Mouse (Mus musculus): ENCODE measurements around the gene Rnf39.

- TF ChIP-seq GATA1 (IDR thresholded peaks at IDR 0.05; ENCODE audit: low read length) (no peak), TAL1 (IDR thresholded peaks at IDR 0.05; ENCODE audit: low read length) (no peak)
Observed at GRCm38 (mm10) chr17:36922715-36923114, 20.0 kb upstream of the Rnf39 start.

All from erythroblast, embryonic 14.5 days (primary cell).